ENCODE assay signal across 11 mouse cellular contexts in the genomic region with DNA sequence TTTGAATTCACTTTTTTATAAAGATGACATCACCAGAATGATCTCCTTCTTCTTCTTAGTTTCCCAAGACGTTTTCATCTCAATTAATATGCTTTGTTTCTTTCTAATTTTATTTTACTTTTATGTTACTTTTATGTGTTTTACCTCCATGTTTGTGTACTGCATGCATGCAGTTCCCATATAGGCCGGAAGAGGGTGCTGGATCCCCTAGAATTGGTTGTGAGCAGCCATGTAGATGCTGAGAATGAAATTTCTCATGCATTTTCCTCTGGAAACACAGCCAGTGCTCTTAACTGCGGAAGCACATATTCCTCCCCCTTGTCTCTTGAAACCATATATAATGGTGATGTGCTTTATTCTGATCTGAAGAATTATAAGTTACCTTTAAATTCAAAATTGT.
DNase-seq lines count a peak whose midpoint lies in the region; ATAC-seq and TF ChIP-seq lines count a peak whose summit lies in the region.
"Had no signal": no experiment of that assay in that cellular context is flagged by ENCODE, and none has a peak within 500 bp of the region (broad histone marks: within the 10 kb centered on the region; RNA-seq: fewer than 3 reads in every experiment).

No protein-coding gene starts in this region.

- TF ChIP-seq EP300 in stomach, postnatal 0 days (optimal IDR thresholded peaks at IDR 0.05): no peak

- H3K27me3 ChIP-seq in kidney, postnatal 0 days (ENCODE audit: insufficient read depth, low read length): no peaks in the 10 kb centered on the region
- no peaks in the 10 kb centered on the region for H3K27me3 ChIP-seq in thymus, adult 2 months (ENCODE audit: control insufficient read depth, insufficient read depth, low read length)
- no peaks in the 10 kb centered on the region for H3K27me3 ChIP-seq in stomach, postnatal 0 days (ENCODE audit: control insufficient read depth, insufficient read depth, low read length)
- H3K27me3 ChIP-seq: neural tube, embryonic 13.5 days had no signal

- no peak overlapping the region for H3K4me2 ChIP-seq in kidney, postnatal 0 days (ENCODE audit: low read length)
- H3K4me2 ChIP-seq in stomach, postnatal 0 days (replicated peaks; ENCODE audit: low read depth): no peak overlapping the region
- H3K4me2 ChIP-seq: neural tube, embryonic 13.5 days had no signal

- no peaks in the 10 kb centered on the region for H3K36me3 ChIP-seq in kidney, postnatal 0 days (ENCODE audit: insufficient read depth, low read length)
- no peaks in the 10 kb centered on the region for H3K36me3 ChIP-seq in thymus, adult 2 months (ENCODE audit: control insufficient read depth, insufficient read depth, low read length)
- H3K36me3 ChIP-seq in stomach, postnatal 0 days (ENCODE audit: control insufficient read depth, insufficient read depth, low read length): no peaks in the 10 kb centered on the region
- H3K36me3 ChIP-seq: neural tube, embryonic 13.5 days had no signal

- ATAC-seq in kidney, postnatal 0 days (replicated peaks; ENCODE audit: low FRiP score, low read depth): no peak
- no peak for ATAC-seq in stomach, postnatal 0 days (ENCODE audit: low FRiP score, low TSS enrichment)

- DNase-seq in kidney, postnatal 0 days (ENCODE audit: low spot score): no peak
- DNase-seq in kidney, postnatal 14 days: no peak
- DNase-seq in thymus, adult 2 months: peak; percentile 9
- DNase-seq in thymus, adult 18-20 months: no peak
- no peak for DNase-seq in brain, embryonic 14.5 days (ENCODE audit: low read depth)
- no peak for DNase-seq in stomach, postnatal 0 days (ENCODE audit: low spot score)
- DNase-seq in frontal cortex, postnatal 25 days (ENCODE audit: low spot score in 2 of 2): no peak
- DNase-seq in urinary bladder, postnatal 10 days (ENCODE audit: low spot score): no peak
- DNase-seq: lung, adult 2 months; spleen, adult 18-20 months had no signal

- H3K9me3 ChIP-seq in kidney, postnatal 0 days (replicated peaks; ENCODE audit: low read length): no peaks in the 10 kb centered on the region
- no peaks in the 10 kb centered on the region for H3K9me3 ChIP-seq in stomach, postnatal 0 days (ENCODE audit: control insufficient read depth, low read length)
- H3K9me3 ChIP-seq: neural tube, embryonic 13.5 days had no signal

- no peaks in the 10 kb centered on the region for H3K4me1 ChIP-seq in kidney, postnatal 0 days (replicated peaks; ENCODE audit: insufficient read depth, low read length)
- H3K4me1 ChIP-seq in thymus, adult 2 months (replicated peaks; ENCODE audit: control insufficient read depth, insufficient read depth, low read length): no peaks in the 10 kb centered on the region
- no peaks in the 10 kb centered on the region for H3K4me1 ChIP-seq in stomach, postnatal 0 days (replicated peaks; ENCODE audit: control insufficient read depth, insufficient read depth)
- H3K4me1 ChIP-seq: neural tube, embryonic 13.5 days had no signal

- no peak overlapping the region for H3K9ac ChIP-seq in kidney, postnatal 0 days (ENCODE audit: low read depth, low read length)
- no peak overlapping the region for H3K9ac ChIP-seq in stomach, postnatal 0 days (ENCODE audit: low read length)
- H3K9ac ChIP-seq: neural tube, embryonic 13.5 days had no signal

- 53% methylated on average over 3 of the region's 3 CpGs for WGBS in kidney, postnatal 0 days
- WGBS in thymus, adult 2 months: 62% methylated on average over 3 of the region's 3 CpGs
- WGBS in stomach, postnatal 0 days: 43% methylated on average over 3 of the region's 3 CpGs

- no peak overlapping the region for H3K4me3 ChIP-seq in kidney, postnatal 0 days (replicated peaks; ENCODE audit: low read depth, low read length)
- no peak overlapping the region for H3K4me3 ChIP-seq in thymus, adult 2 months (ENCODE audit: control insufficient read depth, insufficient read depth, low read length)
- H3K4me3 ChIP-seq in stomach, postnatal 0 days (ENCODE audit: low read depth, low read length): no peak overlapping the region
- H3K4me3 ChIP-seq: neural tube, embryonic 13.5 days had no signal

- H3K27ac ChIP-seq in kidney, postnatal 0 days: no peak overlapping the region
- H3K27ac ChIP-seq in thymus, adult 2 months (ENCODE audit: control insufficient read depth, insufficient read depth, low read length): no peak overlapping the region
- H3K27ac ChIP-seq in stomach, postnatal 0 days (replicated peaks): no peak overlapping the region
- H3K27ac ChIP-seq: neural tube, embryonic 13.5 days had no signal

- peak; percentile 46 for TF ChIP-seq CTCF in kidney, postnatal 0 days (IDR thresholded peaks at IDR 0.05; ENCODE audit: low read depth)
- no peak for TF ChIP-seq CTCF in thymus, adult 2 months (IDR thresholded peaks at IDR 0.05; ENCODE audit: borderline replicate concordance, control insufficient read depth, extremely low read depth, insufficient read depth, low read length, poor library complexity)
- TF ChIP-seq CTCF in brain, embryonic 14.5 days (IDR thresholded peaks at IDR 0.05; ENCODE audit: borderline replicate concordance, extremely low read depth, insufficient read depth, insufficient read length): peak; percentile 40; the same call in 1 of the 2 replicates
- peak; percentile 57 for TF ChIP-seq CTCF in stomach, postnatal 0 days (IDR thresholded peaks at IDR 0.05; ENCODE audit: low read depth)

- TF ChIP-seq POLR2A in thymus, adult 2 months (IDR thresholded peaks at IDR 0.05; ENCODE audit: control insufficient read depth, extremely low read depth, insufficient read depth, low read length, poor library complexity): no peak
- TF ChIP-seq POLR2A in brain, embryonic 14.5 days (IDR thresholded peaks at IDR 0.05; ENCODE audit: borderline replicate concordance, extremely low read depth, insufficient read depth, insufficient read length, poor library complexity, severe bottlenecking): no peak
